Mouse (Mus musculus): ENCODE measurements around the gene Arrdc2.

DNA sequence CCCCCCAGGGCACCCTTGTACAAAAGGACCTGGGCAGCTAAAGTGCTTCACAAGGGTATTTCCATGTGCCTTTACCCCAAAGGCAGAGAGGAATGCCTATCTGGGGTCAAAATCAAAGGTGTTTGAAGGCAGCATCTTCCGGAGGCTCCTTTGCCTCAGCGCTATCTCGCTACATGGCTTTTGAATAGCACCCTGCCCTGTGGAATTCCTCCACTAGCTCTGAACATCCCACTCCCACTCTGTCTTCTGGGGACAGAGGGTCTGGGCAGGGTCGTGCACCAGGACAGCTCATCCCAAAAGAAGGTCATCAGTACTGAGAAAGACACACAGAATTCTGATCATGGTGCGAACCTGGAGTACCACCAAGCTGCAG, 29.7 kb upstream of the Arrdc2 start:
- TF ChIP-seq POLR2A (IDR thresholded peaks at IDR 0.05; ENCODE audit: borderline replicate concordance, low read depth, low read length) (no peak), CTCF (IDR thresholded peaks at IDR 0.05; ENCODE audit: low read depth, low read length) (no peak)
